Mouse (Mus musculus): ENCODE measurements around the gene Vrtn. TPM values are rescaled to one million over a fixed set of nuclear protein-coding genes. Genes with fewer than 3 reads are reported as not detected.

The Vrtn gene
- not detected for polyA plus RNA-seq (2014; fragmentation: Illumina TruSeq; extraction: RNeasy Lipid Tissue Mini Kit (QIAGEN cat#74804); ENCODE audit: low read depth, low replicate concordance)

DNA sequence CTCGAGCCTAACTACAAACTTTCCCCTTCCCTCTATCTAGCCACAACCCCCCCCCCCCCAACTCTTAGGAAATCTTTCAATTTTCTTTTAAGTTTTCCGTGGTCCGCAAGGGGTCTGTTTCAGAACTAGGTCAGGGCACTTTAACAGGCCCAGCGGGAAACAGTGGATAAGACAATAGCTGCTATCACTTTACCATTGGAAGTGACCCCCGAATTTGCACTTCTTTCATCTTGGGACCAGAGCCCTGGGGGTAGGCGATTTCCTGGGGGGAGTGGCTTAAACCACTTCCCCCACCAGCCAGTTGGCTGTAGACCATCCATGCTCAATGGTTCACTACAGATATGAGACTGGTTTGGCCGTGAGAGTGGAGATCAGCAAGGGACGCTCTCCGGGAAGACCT, at the start of gene Vrtn:
Vrtn (plus strand) TSS at position 366 of the 400 bp plus-strand sequence.

GRCm38 (mm10) chr12:84616977-84617630, 23.7 kb upstream of the Vrtn start, which contains the start of gene Abcd4:
TSS of gene Abcd4 (minus strand) at chr12:84617413.

DNA sequence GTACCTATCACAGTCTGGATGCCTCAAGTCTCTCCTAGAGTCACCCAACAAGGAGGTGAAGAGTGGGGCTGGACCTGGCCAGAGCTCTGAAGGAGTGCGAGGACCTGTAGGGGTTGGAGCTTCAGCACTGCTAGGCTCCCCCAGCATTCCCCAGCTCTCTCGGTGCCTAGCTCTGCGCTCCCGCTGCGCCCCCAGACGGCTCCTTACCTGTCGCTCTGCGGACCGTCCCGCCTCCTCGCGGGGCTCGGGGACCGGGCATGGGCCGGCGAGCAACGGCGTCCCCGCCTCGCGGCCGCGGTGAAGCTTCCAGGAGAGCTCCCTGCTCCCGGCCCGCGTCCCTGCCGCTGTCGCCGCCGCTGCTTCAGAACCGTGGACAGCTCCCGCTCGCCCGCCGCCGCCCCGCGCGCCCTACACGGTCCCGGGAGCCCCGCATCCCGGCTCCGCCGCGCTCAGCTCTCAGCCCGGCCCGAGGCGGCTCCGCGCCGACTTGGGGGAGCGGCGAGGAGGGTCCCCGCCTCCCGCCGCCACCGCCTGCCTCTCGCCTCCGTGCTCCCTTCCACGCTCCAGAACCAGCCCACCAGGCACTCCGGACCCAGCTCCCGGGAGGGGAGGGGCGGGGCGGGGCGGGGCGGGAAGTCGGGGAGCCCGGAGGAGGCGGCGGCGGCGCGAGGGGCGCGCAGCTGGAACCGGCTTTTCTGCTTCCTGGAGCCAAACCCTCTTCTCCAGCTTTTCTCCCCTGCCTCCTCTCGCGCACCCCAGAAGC, 57.7 kb downstream of the Vrtn start, which contains the start of gene Syndig1l:
Syndig1l (minus strand) TSS at position 513 of the 763 bp plus-strand sequence.

Other genes starting within 250 kb of the Vrtn start
- gene Entpd5, start 232.0 kb upstream of the Vrtn start, polyA plus RNA-seq (2014; fragmentation: Illumina TruSeq; extraction: RNeasy Lipid Tissue Mini Kit (QIAGEN cat#74804); ENCODE audit: low read depth, low replicate concordance), result 90.1 TPM
- gene Bbof1, start 231.9 kb upstream of the Vrtn start, polyA plus RNA-seq (2014; fragmentation: Illumina TruSeq; extraction: RNeasy Lipid Tissue Mini Kit (QIAGEN cat#74804); ENCODE audit: low read depth, low replicate concordance), result 3.0 TPM
- 15.1 TPM for gene Rnf113a2, start 223.8 kb upstream of the Vrtn start, polyA plus RNA-seq (2014; fragmentation: Illumina TruSeq; extraction: RNeasy Lipid Tissue Mini Kit (QIAGEN cat#74804); ENCODE audit: low read depth, low replicate concordance)
- 228 TPM for gene Aldh6a1, start 190.0 kb upstream of the Vrtn start, polyA plus RNA-seq (2014; fragmentation: Illumina TruSeq; extraction: RNeasy Lipid Tissue Mini Kit (QIAGEN cat#74804); ENCODE audit: low read depth, low replicate concordance)
- 14.8 TPM for gene Lin52, start 189.6 kb upstream of the Vrtn start, polyA plus RNA-seq (2014; fragmentation: Illumina TruSeq; extraction: RNeasy Lipid Tissue Mini Kit (QIAGEN cat#74804); ENCODE audit: low read depth, low replicate concordance)
- not detected for gene Vsx2, start 71.3 kb upstream of the Vrtn start, polyA plus RNA-seq (2014; fragmentation: Illumina TruSeq; extraction: RNeasy Lipid Tissue Mini Kit (QIAGEN cat#74804); ENCODE audit: low read depth, low replicate concordance)
- gene Abcd4, start 23.6 kb upstream of the Vrtn start, polyA plus RNA-seq (2014; fragmentation: Illumina TruSeq; extraction: RNeasy Lipid Tissue Mini Kit (QIAGEN cat#74804); ENCODE audit: low read depth, low replicate concordance), result 9.7 TPM
- gene Syndig1l, start 57.8 kb downstream of the Vrtn start, polyA plus RNA-seq (2014; fragmentation: Illumina TruSeq; extraction: RNeasy Lipid Tissue Mini Kit (QIAGEN cat#74804); ENCODE audit: low read depth, low replicate concordance), result not detected
- gene Npc2, start 132.1 kb downstream of the Vrtn start, polyA plus RNA-seq (2014; fragmentation: Illumina TruSeq; extraction: RNeasy Lipid Tissue Mini Kit (QIAGEN cat#74804); ENCODE audit: low read depth, low replicate concordance), result 38.0 TPM
- 125 TPM for gene Isca2, start 132.2 kb downstream of the Vrtn start, polyA plus RNA-seq (2014; fragmentation: Illumina TruSeq; extraction: RNeasy Lipid Tissue Mini Kit (QIAGEN cat#74804); ENCODE audit: low read depth, low replicate concordance)
- gene Ltbp2, start 235.5 kb downstream of the Vrtn start, polyA plus RNA-seq (2014; fragmentation: Illumina TruSeq; extraction: RNeasy Lipid Tissue Mini Kit (QIAGEN cat#74804); ENCODE audit: low read depth, low replicate concordance), result 3.1 TPM

All from heart, adult 10 weeks (tissue).